Mouse (Mus musculus) right cerebral cortex, postnatal 14 days (tissue): ENCODE measurements at regions not wholly inside any gene's neighbourhood (a gene's known extent, or its start where the extent isn't known, plus 50 kb on each side); places are given as distances from the start of the nearest gene placed in this dataset.

Source experiments
- DNase-seq: peaks from one replicate; pipeline ENCODE4 v3.0.0; 2022

DNA sequence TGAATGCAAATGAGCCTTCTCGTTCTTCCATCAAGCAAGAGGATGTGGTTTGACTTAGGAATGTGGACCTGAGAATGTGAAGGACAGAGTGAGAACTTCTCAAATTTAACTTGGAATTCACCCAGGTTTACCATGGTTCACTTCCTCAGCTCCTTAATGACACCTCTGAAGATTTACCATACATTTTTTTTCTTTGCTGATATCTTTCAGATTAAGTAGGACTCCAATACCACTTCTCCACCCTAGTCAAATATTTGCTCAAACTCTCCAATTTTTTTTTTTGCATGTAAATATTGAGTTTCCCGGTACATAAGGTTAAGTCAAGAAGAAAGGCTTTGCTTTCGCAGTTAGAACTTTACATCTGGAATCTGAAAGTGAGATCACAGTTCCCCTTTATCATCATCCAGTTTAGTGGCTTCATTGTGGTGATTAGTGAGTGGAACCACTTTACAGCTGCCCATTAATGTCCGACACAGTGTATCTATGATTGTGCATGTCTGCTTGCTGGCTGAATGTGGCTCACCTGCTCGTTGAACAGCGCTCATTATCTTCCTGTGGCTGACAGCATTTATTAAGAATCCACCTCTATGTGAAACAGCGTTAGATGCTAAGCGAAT lies 446.0 kb upstream of the Adam34 start:
- no peak for DNase-seq

DNA sequence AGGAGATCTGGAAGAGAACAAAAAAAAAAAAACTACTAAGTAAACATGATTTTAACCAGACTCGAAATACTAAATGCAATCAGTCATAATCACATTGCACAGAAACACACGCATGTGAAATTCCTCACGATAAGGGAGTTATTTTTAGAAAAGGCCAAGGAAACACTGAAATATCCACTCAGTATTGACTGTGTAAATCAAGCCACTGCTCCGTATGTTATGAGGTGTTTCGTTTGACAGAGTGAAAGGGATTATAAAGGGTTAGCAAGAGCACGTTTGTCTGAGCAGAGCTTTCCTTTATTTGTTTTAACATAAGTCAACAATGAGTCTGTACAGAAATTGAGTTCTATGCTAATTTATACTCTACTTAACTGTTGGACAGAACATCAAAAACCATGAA lies 455.3 kb upstream of the Adam34 start:
- DNase-seq: no peak

DNA sequence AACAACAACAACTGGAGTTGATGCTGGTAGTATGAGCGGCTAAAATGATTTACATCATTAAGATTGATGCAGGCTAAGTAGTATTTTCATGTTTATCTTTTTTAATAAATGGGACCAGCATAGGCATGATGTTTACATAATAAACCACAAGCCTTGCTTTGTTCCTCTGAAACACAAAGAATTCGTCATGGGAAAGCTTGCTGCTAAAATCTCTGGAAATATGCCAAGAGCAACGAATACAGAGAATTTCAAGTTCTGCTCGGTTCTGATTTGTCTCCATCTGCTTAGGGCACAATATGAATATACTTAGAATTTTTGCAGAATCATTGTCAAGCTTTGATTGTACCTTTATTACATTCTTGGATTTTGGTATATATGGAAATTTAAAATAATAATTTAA lies 467.2 kb upstream of the Adam34 start:
- DNase-seq: no peak

DNA sequence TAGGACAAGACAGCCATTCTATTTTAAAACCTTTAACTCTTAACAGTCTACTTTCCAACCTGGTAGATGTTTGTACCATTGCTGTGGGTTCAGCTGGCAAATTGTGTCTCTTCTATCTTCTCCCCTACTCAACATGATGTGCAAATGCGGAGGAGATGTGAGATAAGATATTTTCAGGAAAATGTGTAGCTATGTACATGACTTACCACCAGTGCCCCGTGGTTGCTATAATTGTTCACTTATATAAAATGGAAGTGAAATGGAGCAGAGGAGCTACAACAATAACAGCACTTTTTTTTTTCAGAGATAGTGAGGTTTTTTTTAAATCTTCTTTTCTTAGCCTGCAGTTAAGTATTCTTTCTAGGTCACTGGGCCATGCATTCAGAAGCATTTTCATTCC lies 492.4 kb upstream of the Adam34 start:
- no peak for DNase-seq

DNA sequence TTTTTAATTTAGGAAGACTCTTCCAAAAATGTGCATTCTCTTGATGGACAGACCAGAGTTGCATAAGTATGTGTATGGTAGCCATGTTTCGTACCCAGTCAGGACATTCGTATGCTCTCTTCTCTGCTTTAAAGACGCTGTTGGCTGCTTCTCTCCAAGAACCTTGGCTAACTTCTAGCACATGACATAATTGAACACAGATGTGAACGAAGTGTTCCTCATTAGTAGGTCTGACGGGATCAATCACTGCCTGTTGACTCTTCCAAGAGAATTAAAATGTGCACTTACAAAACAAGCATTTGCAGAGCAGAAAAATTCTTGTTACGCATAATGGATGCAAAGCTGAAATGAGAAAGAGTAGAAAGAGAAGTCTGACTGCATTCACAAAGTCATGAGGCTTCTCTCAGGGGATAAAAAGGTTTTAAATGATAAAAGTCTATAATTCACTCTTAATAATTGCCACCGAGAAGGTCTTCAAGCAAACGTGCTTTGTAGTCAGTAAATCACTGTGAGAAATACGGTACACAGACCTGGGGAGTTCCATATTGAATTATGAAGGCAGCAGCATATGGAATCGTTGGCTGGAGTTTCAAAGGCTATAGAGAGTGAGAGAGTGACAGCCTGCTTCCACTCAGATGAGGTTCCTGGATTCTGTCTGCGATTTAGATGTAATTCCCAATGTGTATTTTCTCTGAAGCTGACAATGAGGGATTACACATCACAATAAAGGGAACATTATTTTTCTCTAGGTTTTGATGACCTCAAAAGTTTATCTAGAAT lies 496.7 kb upstream of the Adam34 start:
- no peak for DNase-seq

DNA sequence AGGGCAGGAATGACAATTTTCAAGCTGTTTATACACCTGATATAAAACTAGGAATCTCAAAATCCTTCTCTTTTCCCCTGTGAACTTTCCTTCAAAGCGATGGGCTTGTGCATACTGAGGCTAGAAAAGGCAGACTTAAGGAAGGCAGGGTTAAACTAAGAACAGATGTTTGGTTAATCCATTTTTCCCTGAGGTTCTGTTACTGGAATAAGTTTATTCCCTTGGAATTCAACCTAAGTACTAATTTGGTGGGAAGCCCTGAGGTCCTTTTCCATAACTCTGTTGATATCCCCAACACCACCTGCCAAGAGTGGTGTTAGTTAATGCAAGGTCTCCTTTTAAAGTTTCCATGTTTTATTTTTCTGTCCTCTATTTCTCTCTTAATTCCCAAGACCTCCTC lies 512.5 kb upstream of the Adam34 start:
- no peak for DNase-seq

DNA sequence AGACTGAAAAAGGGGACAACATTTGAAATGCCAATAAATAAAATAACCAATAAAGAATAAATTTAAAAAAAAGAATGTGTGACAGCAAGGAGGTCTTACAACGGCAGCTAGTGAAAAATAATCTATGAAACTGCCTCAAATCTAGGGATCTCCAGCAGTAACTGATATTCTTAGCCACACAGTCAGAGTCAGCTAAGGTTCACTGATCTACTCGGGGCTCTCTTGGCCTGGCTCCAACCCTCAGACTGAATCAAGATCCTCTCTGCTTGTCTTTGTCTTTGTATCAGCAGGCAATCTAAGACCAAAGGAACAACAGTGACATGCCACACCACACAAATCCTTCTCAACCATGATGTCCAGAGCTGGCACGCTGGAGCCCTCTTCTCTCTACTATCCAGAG lies 542.5 kb upstream of the Adam34 start:
- no peak for DNase-seq

DNA sequence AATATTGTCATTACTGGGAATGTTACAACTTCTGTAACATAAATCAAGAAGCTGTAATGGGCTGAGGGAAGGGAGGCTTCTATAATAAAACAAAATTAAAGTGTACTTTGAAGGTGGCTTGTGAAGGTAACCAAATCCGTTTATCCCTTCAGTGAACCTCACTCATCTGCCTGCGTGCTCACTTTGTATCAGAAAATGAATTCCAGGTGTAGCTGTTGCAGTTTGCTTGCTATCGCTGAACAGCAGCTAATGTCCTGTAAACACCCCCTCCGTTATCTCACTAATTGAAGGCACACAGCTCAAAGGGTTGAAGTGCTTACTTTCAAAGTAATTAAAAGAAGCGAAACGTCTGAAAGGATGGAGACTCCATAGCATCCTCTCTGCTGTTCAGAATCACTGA lies 547.2 kb upstream of the Adam34 start:
- no peak for DNase-seq

DNA sequence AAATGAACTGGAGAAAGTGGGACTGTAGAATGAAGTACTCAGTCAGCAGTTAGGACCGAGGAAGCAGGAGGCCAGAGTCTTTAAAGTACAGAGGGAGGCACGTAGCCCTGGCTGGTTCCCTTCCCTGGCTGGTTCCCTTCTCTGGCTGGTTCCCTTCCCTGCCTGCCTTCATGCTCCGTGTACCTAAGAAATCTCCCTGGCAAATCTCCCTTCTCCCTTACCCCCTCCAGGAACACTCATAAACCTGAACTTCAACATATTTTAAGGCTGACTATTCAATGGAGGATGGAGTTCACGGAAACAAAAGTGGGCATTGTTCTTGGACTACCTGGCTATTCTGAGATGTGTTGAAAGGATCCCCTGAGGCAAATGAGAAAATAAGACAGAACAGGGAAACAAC lies 551.2 kb upstream of the Adam34 start:
- no peak for DNase-seq

DNA sequence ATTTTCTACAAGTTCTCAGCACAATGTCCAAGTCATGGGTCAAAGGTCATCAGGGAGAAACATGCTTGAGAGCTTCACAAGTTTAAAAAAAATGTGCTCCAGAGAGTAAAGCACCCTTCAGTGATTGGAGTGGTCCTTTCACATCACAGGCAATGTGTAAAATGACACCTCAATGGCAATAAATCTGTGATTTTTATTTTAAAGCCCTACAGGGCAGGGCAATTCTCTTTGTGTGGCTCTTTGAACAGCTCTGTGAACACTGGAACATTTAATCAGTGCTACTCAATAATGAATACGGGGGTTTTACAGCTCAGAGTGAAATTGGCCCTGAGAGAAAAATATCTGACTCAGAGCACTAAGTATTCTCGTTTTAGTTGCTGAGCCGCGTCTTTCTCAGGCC lies 563.5 kb upstream of the Adam34 start:
- DNase-seq: no peak

DNA sequence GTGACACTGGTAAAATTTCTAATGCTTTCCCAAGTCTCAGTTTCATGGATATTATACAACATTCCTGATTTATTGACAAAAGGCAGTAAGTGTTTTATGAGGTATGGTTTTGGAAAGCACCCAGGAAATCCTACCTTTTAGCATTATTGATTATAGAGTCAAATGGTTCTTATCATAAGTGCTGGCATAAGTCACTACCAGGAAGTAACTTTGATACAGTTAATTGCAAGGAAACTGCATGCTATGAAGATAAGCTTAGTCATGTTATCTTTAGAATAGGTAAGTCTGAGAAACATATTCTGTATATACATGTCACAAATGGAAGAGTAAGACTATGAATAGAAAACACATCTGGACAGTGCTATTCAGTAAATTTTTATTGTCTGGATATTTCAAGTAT lies 608.4 kb upstream of the Adam34 start:
- DNase-seq: no peak

DNA sequence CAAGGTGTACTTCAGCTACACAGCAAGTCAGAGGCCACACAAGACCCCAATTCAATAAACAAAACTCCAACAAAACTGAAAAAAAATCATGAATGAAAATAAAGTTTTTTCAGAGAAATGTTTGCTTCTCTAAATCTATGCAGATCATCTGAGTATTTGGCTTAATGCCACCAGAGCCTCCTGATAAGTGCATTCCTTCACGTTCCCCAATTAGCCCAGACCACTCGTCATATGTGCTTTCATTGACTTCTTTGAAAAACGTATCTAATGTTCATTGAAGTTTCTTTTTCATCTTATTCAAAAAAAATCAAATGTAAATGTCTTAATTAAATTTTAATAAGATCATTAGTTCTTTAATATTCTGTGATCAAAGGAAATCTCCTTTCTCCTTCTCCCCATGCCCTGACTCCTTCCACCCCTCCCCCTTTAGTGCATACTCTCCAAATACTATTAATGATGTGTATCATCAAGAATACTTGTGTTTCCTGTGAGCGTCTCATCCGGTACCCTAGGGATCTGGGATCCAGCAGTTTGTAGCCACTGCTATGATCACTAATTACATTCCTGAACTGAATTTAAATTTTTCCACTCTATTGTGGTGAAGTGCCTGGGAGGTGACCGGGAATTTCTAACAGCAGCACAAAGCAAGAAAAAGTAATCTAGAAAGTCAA lies 600.8 kb upstream of the Fat1 start:
- DNase-seq: no peak

DNA sequence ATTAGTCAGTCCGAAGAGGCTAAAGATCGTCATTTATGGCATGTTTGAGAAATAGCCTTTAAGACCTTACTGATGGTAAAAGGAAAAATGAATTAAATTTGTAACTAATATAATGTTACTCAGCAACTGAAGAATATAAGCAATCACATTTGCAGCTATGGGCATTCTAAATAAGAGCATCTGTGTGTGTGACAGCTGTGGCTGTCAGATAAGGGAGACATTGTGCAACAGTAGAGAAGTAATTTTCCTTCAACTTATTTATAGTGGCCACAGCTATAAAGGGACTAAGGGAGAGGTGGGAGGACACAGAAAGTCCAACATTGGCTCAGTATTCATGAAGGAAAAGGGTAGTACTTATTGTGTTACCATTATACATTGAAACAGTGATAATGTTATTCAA lies 591.8 kb upstream of the Fat1 start:
- DNase-seq: no peak

DNA sequence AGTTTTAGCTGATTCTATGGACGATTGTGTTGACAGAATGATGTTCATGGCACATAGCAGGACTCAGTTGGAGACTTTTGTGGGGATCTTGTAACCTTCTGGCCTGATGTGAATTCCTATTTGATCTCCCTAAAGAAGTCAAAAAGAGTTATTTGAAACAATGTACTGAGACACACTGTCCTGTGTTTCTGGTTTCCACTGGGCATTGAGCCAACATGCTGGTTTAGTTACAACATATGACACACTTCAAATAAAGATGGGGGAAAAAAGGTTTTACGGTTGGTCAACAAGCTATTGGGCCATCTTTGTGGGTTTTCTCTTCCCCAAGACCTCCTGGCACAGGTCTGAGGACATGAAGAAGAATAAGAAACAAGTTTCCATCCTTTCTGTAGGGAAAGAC lies 591.3 kb upstream of the Fat1 start:
- no peak for DNase-seq

DNA sequence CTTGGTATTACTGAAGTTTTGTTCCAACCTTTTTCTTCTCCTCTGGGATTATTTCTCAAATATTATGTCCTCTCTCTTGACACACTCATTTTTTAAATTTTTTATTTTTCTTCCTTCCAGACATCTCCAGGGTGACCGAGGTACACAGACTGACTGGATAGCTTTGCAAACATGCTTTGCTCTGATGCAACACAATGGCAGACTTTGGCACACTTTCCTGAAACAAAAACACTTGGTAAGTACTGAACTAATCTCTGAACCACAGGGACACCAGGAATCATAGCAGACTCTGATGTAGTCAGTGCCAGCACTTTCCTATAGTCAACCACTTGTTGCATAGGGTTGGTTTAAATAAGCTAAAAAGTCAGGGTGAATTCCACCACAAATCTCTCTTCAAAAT lies 587.8 kb upstream of the Fat1 start:
- DNase-seq: no peak

DNA sequence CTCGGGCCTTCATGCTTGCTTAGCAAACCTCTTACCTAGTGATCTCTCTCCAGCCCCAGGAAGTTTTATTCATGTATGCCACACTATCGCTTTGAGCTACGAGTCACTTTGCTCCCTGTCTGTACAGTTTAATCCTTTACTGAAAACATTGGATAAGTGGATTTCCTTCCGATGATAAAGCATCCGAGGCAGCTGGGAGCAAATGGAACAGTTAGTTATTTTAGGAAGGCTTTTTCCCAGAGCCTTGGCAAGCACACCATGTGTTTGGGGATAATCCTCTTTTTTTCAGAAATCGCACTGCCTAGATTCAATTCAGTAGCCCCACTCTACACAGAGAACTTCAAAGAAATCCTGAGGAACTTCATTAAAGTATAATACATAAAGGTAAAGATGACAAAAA lies 561.3 kb upstream of the Fat1 start:
- no peak for DNase-seq

DNA sequence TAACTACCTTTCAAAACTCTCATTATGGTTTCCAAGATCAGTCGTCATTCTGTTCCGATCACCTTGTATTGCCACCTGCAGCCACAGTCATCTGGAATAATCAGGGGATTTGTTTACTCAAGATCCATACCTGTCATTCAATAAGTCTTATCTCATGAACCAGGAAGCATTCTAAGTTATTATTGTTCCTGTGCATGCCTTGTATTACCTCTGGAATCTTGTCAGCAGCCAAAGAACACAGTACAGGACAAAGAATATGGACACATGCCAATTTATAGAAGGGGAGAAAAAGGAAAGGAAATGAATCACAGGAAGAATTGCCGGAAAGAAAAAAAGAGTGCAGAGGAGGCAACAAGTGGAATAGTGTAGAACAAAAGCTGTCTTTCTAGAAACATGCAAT lies 557.5 kb upstream of the Fat1 start:
- no peak for DNase-seq

DNA sequence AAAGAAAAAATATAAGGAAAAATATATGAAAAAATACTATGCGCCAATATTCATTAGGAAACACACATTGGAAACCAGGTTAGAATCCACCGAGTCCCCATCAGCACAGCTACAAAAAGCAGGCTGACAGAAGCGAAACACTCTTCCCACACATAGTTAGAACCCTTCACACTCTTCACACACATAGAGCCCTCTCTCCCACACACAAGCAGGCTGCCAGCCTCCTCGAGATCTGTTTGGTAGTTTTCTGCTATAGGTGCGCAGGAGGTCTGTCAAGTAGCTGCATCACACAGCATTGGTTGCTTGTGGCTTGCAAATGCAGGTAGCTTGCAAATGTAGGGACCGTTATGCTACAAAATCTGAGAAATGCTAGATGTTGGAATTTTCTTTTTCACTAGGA lies 526.8 kb upstream of the Fat1 start:
- DNase-seq: no peak

DNA sequence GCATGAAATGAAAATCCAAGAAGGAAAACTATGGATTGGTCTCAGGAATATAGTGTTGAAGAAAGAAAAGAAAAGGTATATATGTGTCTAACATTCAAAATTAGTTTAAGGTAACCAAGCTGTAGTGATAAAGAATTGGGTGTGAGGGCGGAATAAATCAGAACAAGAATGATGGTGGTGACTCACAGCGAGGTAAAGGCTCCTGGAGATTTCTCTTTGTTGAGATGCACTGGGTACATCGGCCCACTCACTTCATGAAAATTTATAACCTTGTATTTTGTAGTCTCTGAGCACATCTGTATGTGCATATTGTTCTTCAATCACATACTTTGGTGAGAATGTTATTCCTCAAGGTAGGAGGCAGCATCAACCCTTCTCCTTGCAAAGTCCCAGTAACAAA lies 525.0 kb upstream of the Fat1 start:
- no peak for DNase-seq

DNA sequence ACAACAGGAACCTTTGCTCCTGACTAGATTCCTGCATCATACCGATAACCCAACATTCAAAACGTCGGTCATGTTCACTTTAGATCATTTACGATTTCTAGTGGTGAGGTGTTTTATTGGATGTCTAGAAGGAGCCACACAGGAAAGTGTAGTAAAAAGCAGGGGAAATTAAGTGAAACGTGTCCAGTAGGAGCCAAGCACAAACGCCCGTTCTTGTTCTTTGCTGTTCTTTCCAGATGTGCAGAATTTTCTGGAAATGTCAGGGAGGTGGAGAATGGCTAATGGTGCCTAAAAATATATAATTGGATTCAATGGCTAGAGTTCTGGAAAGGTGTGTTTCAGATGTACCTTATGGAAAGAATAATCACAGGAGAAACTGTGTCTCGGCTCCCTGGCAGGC lies 517.2 kb upstream of the Fat1 start:
- no peak for DNase-seq

DNA sequence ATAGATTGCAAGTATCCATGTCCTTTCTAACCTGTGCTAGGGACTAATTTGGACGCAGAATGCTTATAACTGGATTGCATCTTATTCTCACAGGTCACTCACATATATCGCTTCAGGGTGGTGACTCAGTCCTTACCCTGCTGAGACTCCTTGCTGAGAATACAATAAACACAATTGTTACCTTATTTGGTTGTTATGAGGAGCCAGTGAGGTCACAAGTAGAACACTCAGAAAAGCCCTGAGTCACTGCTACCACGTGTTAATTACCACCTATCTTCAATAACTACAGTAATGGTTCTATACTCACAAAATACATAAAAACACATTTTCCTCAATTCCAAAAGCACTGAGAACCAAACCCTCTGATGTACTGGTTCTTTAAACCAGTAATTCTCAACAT lies 479.8 kb upstream of the Fat1 start:
- no peak for DNase-seq

DNA sequence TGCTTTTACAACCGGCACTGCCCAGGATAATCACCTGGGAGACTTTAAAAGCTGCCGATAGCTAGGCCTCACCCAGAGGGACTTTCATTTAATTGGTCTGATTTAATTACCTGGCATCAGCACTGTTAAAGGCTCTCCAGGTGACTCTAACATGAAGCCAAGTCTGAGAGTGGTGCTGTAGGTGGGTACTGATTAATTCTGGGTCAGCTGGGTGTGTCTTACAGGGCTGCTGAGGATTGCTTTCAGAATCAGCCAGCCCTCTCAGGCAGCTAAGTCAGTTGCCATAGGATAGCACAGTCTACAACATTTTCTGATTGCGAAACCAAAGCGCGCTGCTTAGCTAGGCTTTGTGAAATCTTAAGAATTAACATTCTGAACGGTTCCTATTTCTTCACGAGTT lies 478.9 kb upstream of the Fat1 start:
- DNase-seq: no peak

DNA sequence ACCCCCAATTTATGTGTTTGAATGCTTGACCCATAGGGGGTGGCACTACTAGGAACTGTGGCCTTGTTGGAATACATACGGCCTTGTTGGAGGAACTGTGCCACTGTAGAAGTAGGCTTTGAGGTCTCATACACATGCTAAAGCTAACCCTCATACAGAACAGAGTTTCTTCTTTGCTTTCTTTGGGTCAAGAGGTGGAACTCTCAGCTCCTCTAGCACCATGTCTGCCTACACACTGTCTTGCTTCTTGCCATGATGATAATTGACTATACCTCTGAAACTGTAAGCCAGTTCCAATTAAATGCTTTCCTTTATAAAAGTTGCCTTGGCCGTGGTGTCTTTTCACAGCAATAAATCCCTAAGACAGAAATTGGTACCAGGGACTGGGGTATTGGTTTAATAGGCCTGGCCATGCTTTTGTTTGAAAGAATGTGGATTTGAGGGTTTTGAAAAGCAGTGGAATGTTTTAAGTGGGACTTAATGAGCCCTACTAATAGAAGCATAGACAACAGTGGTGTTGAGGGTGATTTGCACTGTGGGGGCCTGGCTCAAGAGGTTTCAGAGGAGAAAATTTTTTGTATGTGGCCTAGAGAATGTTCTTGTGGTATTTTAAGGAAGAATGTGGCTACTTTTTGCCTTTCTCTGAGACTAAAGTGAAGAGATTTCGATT lies 468.7 kb upstream of the Fat1 start:
- DNase-seq: no peak

DNA sequence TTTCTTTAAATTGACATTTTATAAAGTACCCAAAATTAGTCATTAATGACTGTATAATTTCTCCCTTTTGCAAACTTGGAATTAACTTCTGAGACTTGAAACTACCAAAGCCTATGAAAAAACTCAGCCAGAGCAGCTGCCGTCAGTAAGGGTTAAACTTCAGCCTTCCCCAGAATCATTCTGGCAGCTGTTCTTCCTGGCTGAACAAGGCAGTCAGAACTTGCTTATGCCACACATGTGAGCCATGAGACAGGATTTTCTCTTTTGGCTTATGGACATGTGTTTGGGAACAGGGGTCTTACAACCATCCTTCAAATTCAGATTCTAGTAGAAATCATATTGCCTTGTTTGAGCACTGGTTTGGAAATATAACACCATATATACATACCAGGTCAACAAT lies 422.4 kb upstream of the Fat1 start:
- DNase-seq: no peak
